Mouse (Mus musculus) CH12.LX (cell line): ENCODE data around the gene Pex11b.

Experiments
- MAFK ChIP-seq: IDR thresholded peaks from 2 replicates; pipeline ENCODE4 v1.6.1; 2011; ENCODE audit warnings: low read length, improper control_type of control experiment; ENCODE audit not compliant: insufficient replicate concordance
- POLR2A ChIP-seq: IDR thresholded peaks from 2 replicates; pipeline ENCODE4 v1.6.1; 2011; ENCODE audit warnings: low read depth, mild to moderate bottlenecking, improper control_type of control experiment, low read length

DNA sequence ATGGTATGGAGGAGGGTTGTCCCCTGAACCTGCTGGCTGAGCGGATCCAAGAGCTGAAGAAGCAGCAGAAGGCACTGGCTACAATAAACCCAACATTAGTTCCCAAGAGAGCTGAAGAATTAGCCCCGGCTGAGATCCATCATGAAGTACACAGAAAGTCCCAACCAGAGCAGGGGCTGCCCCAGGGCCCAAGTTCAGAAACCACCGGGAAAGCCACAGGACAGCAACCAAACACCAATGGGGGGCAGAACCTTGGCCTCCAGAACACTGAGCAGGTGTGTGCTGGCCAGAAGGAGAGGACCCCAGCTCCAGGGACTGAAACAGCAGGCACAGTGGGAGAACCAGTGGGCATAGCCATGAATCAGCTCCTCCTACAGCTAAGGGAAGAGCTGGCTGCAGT is 48.3 kb downstream of the Pex11b start:
- TF ChIP-seq POLR2A (no peak), MAFK (0 out of 2 replicates have a peak, but pooled peaks have one; percentile 32)
